Mouse (Mus musculus) midbrain, postnatal 0 days (tissue): ENCODE measurements at regions not wholly inside any gene's neighbourhood (a gene's known extent, or its start where the extent isn't known, plus 50 kb on each side); places are given as distances from the start of the nearest gene placed in this dataset.

Experiments used
- ATAC-seq: fragments of 200-750 bp; cut with Nextera tagmentation; 2 replicates; pipeline ENCODE4 v1.8.0; 2017; ENCODE audit warnings: moderate number of reproducible peaks, mild to moderate bottlenecking, moderate TSS enrichment, moderate library complexity; ENCODE audit not compliant: low FRiP score
- DNase-seq: peaks from one replicate; pipeline ENCODE4 v3.0.0-alpha.2; 2015; ENCODE audit warnings: low spot score
- H3K27ac ChIP-seq: fragments of 300-500 bp; sonication (generic); 2 replicates; pipeline ENCODE4 v1.5.1; 2014; ENCODE audit warnings: low read depth, mild to moderate bottlenecking, low read length, mixed read lengths
- H3K27me3 ChIP-seq: fragments of 300-500 bp; sonication (generic); 2 replicates; pipeline ENCODE4 v1.6.1; 2014; ENCODE audit warnings: low read length, control low read depth, mixed read lengths; ENCODE audit not compliant: insufficient read depth
- H3K36me3 ChIP-seq: fragments of 300-500 bp; sonication (generic); 2 replicates; pipeline ENCODE4 v1.6.1; 2014; ENCODE audit warnings: low read length, control low read depth, mixed read lengths; ENCODE audit not compliant: insufficient read depth
- H3K4me1 ChIP-seq: fragments of 300-500 bp; sonication (generic); 2 replicates; pipeline ENCODE4 v1.6.1; 2014; ENCODE audit warnings: mild to moderate bottlenecking, control low read depth, antibody characterized with exemption, low read length, mixed read lengths; ENCODE audit not compliant: insufficient read depth
- H3K4me2 ChIP-seq: fragments of 300-500 bp; sonication (generic); 2 replicates; pipeline ENCODE4 v1.6.1; 2014; ENCODE audit warnings: low read depth, mild to moderate bottlenecking, low read length, mixed read lengths; ENCODE audit not compliant: poor library complexity, severe bottlenecking
- H3K4me3 ChIP-seq: fragments of 300-500 bp; sonication (generic); 2 replicates; pipeline ENCODE4 v1.5.1; 2014; ENCODE audit warnings: low read depth, mild to moderate bottlenecking, low read length, moderate library complexity
- H3K9ac ChIP-seq: fragments of 300-500 bp; sonication (generic); replicated peaks from 2 replicates; pipeline ENCODE4 v1.6.1; 2014; ENCODE audit warnings: mild to moderate bottlenecking, low read length, moderate library complexity, mixed read lengths; ENCODE audit not compliant: poor library complexity, severe bottlenecking
- H3K9me3 ChIP-seq: fragments of 300-500 bp; sonication (generic); 2 replicates; pipeline ENCODE4 v1.6.1; 2016; ENCODE audit warnings: low read length, control low read depth
- CTCF ChIP-seq: IDR thresholded peaks from 2 replicates; pipeline ENCODE4 v1.5.1; 2016; ENCODE audit warnings: antibody characterized with exemption, mild to moderate bottlenecking
- WGBS: fragments of 180-500 bp; shearing (Covaris S2); extraction: QIAGEN DNeasy Blood & Tissue Kit; methylation state at CpG from one replicate; pipeline ENCODE4 v1.1.7; 2014; 5-methylcytosine and 5-hydroxymethylcytosine counted together

GRCm38 (mm10) chr13:119233030-119233385 is 195.4 kb upstream of the Paip1 start:
- Histone ChIP-seq H3K9ac (no peak overlapping the region), H3K4me1 (no peaks in the 10 kb centered on the region), H3K27me3 (no peaks in the 10 kb centered on the region), H3K4me2 (no peak overlapping the region), H3K9me3 (no peaks in the 10 kb centered on the region), H3K27ac (no peak overlapping the region), H3K36me3 (no peaks in the 10 kb centered on the region), H3K4me3 (no peak overlapping the region)
- DNase-seq (no peak), ATAC-seq (no peak)
- no peak for TF ChIP-seq CTCF
- WGBS, result 88% methylated on average over 4 of the region's 4 CpGs

- Histone ChIP-seq H3K4me1 (no peaks in the 10 kb centered on the region), H3K9ac (no peak overlapping the region), H3K27me3 (no peaks in the 10 kb centered on the region), H3K4me3 (no peak overlapping the region), H3K27ac (no peak overlapping the region), H3K9me3 (no peaks in the 10 kb centered on the region), H3K36me3 (no peaks in the 10 kb centered on the region), H3K4me2 (no peak overlapping the region)
- WGBS, result 84% methylated on average over 3 of the region's 3 CpGs
- ATAC-seq (no peak), DNase-seq (no peak)
- no peak for TF ChIP-seq CTCF
Observed at GRCm38 (mm10) chr13:119233869-119234268, 194.5 kb upstream of the Paip1 start.

DNA sequence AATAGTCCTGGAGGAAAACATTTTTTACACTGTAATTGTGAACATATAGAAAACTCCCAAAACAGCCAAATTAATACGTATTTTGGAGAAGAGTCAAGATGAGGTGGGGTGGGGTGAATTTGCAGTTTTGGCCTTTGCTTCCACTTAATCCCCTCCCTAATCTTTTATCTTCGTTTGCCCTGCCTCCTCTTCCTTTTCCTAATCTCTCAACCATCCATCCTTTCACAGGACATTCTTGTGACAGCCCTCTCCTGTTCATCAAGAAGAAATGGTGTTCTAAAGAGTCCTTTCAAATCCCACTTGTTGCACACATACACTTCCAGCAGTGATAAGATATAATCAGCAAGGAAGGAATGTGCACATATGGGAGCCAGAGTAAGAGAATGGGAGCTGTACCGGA is 186.0 kb upstream of the Paip1 start:
- no peaks in the 10 kb centered on the region for H3K9me3 ChIP-seq
- ATAC-seq, result no peak
- DNase-seq, result no peak
- H3K4me1 ChIP-seq, result no peaks in the 10 kb centered on the region
- no peaks in the 10 kb centered on the region for H3K27me3 ChIP-seq
- 53% methylated on average over 3 of the region's 3 CpGs for WGBS
- H3K36me3 ChIP-seq, result no peaks in the 10 kb centered on the region
- TF ChIP-seq CTCF, result no peak
- no peak overlapping the region for H3K4me2 ChIP-seq
- H3K27ac ChIP-seq, result no peak overlapping the region
- no peak overlapping the region for H3K4me3 ChIP-seq
- no peak overlapping the region for H3K9ac ChIP-seq

GRCm38 (mm10) chr13:119247101-119247500 is 181.3 kb upstream of the Paip1 start:
- no peak overlapping the region for H3K4me3 ChIP-seq
- no peak overlapping the region for H3K9ac ChIP-seq
- WGBS, result 75% methylated on average over 2 of the region's 2 CpGs
- TF ChIP-seq CTCF, result no peak
- H3K4me1 ChIP-seq, result no peaks in the 10 kb centered on the region
- H3K9me3 ChIP-seq, result no peaks in the 10 kb centered on the region
- no peak overlapping the region for H3K4me2 ChIP-seq
- no peaks in the 10 kb centered on the region for H3K27me3 ChIP-seq
- H3K36me3 ChIP-seq, result no peaks in the 10 kb centered on the region
- ATAC-seq (no peak), DNase-seq (no peak)
- H3K27ac ChIP-seq, result no peak overlapping the region

GRCm38 (mm10) chr13:119252006-119252405 is 176.4 kb upstream of the Paip1 start:
- H3K9me3 ChIP-seq, result no peaks in the 10 kb centered on the region
- no peaks in the 10 kb centered on the region for H3K36me3 ChIP-seq
- ATAC-seq, result no peak
- 93% methylated on average over 2 of the region's 2 CpGs for WGBS
- no peak overlapping the region for H3K4me3 ChIP-seq
- H3K27me3 ChIP-seq, result no peaks in the 10 kb centered on the region
- no peak overlapping the region for H3K9ac ChIP-seq
- H3K4me2 ChIP-seq, result no peak overlapping the region
- no peak for TF ChIP-seq CTCF
- no peak for DNase-seq
- no peak overlapping the region for H3K27ac ChIP-seq
- H3K4me1 ChIP-seq, result no peaks in the 10 kb centered on the region

GRCm38 (mm10) chr13:119256350-119256749 is 172.1 kb upstream of the Paip1 start:
- Histone ChIP-seq H3K4me2 (no peak overlapping the region), H3K27me3 (no peaks in the 10 kb centered on the region), H3K4me1 (no peaks in the 10 kb centered on the region), H3K9me3 (no peaks in the 10 kb centered on the region), H3K9ac (no peak overlapping the region), H3K27ac (no peak overlapping the region), H3K4me3 (no peak overlapping the region), H3K36me3 (no peaks in the 10 kb centered on the region)
- 39% methylated on average over 6 of the region's 6 CpGs for WGBS
- TF ChIP-seq CTCF, result no peak
- ATAC-seq (no peak), DNase-seq (peak; percentile 43)

DNA sequence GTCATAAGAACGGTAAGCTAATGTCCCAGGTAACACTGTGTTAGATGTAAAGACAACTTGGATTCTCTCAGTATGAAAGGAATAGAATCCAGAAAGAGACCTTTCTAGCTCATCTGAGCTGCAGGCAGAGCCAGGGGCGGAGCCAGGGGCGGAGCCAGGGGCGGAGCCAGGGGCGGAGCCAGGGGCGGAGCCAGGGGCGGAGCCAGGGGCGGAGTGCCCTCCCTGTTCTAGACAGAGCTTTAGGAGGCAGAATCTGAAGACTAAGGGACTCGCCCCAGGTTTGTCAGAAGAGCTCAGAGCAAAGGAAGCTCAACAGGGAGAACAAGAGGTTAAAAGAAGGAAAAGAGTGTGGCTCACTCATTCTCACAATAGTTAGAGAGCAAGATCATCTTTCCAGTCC is 169.9 kb upstream of the Paip1 start:
- no peak overlapping the region for H3K9ac ChIP-seq
- no peak for TF ChIP-seq CTCF
- DNase-seq (no peak), ATAC-seq (no peak)
- no peaks in the 10 kb centered on the region for H3K27me3 ChIP-seq
- no peak overlapping the region for H3K4me3 ChIP-seq
- 60% methylated on average over 9 of the region's 9 CpGs for WGBS
- no peaks in the 10 kb centered on the region for H3K9me3 ChIP-seq
- no peaks in the 10 kb centered on the region for H3K4me1 ChIP-seq
- H3K4me2 ChIP-seq, result no peak overlapping the region
- H3K27ac ChIP-seq, result no peak overlapping the region
- no peaks in the 10 kb centered on the region for H3K36me3 ChIP-seq
